In the genomic region with DNA sequence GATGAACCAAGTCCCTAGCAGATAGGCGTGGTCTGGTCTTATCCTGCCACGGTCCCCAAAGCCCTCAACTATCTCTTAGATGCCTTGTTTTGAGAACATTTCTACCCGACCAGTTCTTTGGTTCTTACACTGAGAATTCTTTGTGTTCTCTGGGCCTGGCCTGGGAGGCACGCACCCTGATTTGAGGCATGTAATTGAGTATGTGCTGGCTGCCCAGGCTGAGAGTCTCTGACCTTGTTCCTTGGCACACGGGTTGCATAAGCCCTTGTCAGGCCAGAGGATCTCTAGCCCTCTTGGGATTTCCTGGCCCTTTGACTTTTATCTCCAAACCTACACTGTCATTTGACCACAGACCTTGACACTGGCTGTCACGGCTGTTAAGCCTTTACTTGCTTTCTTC, we compare ENCODE assay signal across 9 mouse cellular contexts. TPM values are rescaled to one million over a fixed set of nuclear protein-coding genes. Genes with fewer than 3 reads are reported as not detected.
DNase-seq lines count a peak whose midpoint lies in the region; ATAC-seq and TF ChIP-seq lines count a peak whose summit lies in the region.
"Had no signal": no experiment of that assay in that cellular context is flagged by ENCODE, and none has a peak within 500 bp of the region (broad histone marks: within the 10 kb centered on the region; RNA-seq: fewer than 3 reads in every experiment).

No protein-coding gene starts in this region.

- TF ChIP-seq EP300 in heart, postnatal 0 days (IDR thresholded peaks at IDR 0.05; ENCODE audit: low read depth): no peak

- H3K27me3 ChIP-seq in heart, postnatal 0 days (ENCODE audit: control insufficient read depth, insufficient read depth, low read length): no peaks in the 10 kb centered on the region
- H3K27me3 ChIP-seq in liver, embryonic 15.5 days: no peaks in the 10 kb centered on the region

- H3K4me2 ChIP-seq in heart, postnatal 0 days (ENCODE audit: low read depth, low read length): no peak overlapping the region; the same call in 1 of the 2 replicates
- peak overlapping the region; percentile 94 for H3K4me2 ChIP-seq in liver, embryonic 15.5 days

- no peak for TF ChIP-seq CTCF in heart, postnatal 0 days (IDR thresholded peaks at IDR 0.05; ENCODE audit: low read depth)

- no peaks in the 10 kb centered on the region for H3K36me3 ChIP-seq in heart, postnatal 0 days (replicated peaks; ENCODE audit: control insufficient read depth, insufficient read depth, low read length)
- H3K36me3 ChIP-seq in liver, embryonic 15.5 days (replicated peaks): no peaks in the 10 kb centered on the region

- H3K9me3 ChIP-seq in heart, postnatal 0 days (replicated peaks; ENCODE audit: control insufficient read depth, low read length): no peaks in the 10 kb centered on the region
- H3K9me3 ChIP-seq in liver, embryonic 15.5 days (replicated peaks): no peaks in the 10 kb centered on the region

- no peak for DNase-seq in heart, postnatal 0 days (ENCODE audit: low spot score)
- no peak for DNase-seq in heart, adult 8-10 months (ENCODE audit: low spot score)
- peak; percentile 79 for DNase-seq in adrenal gland, adult 8-10 months
- DNase-seq in right cerebral cortex, adult 2 months (ENCODE audit: low spot score in 2 of 2): no peak
- DNase-seq in frontal cortex, adult 2 months (ENCODE audit: extremely low spot score in 1 of 2, low spot score in 1 of 2): no peak
- DNase-seq in embryo, embryonic 10 days (ENCODE audit: low spot score): no peak
- DNase-seq: cerebellum, adult 9-11 months had no signal

- 0 out of 2 replicates have a peak overlapping the region, but pooled peaks have one; percentile 22 for H3K27ac ChIP-seq in heart, postnatal 0 days (ENCODE audit: low read depth)
- peak overlapping the region; percentile 100 for H3K27ac ChIP-seq in liver, embryonic 15.5 days (replicated peaks)

- no peak for ATAC-seq in heart, postnatal 0 days (ENCODE audit: insufficient read depth, low read depth)
- ATAC-seq in granulocyte monocyte progenitor cell, adult 5-6 weeks (replicated peaks; ENCODE audit: poor library complexity, severe bottlenecking): peak; percentile 11; the same call in 1 of the 2 replicates
- no peak for ATAC-seq in liver, embryonic 15.5 days (ENCODE audit: insufficient read depth)

- H3K9ac ChIP-seq in heart, postnatal 0 days (replicated peaks; ENCODE audit: low read depth, low read length): peak overlapping the region; percentile 34; the same call in 1 of the 2 replicates
- H3K9ac ChIP-seq in liver, embryonic 15.5 days: peak overlapping the region; percentile 96

- no peak overlapping the region for H3K4me3 ChIP-seq in heart, postnatal 0 days (ENCODE audit: low read depth, low read length)
- H3K4me3 ChIP-seq in liver, embryonic 15.5 days (replicated peaks): peak overlapping the region; percentile 80

- 62% methylated on average over 6 of the region's 6 CpGs for WGBS in heart, postnatal 0 days
- WGBS in liver, embryonic 15.5 days (ENCODE audit: insufficient replicate concordance): 9% methylated on average over 6 of the region's 6 CpGs

- 0 out of 2 replicates have a peak, but pooled peaks cover 2% of the 10 kb centered on the region for H3K4me1 ChIP-seq in heart, postnatal 0 days (ENCODE audit: control insufficient read depth, insufficient read depth)
- H3K4me1 ChIP-seq in liver, embryonic 15.5 days (replicated peaks): peaks cover 68% of the 10 kb centered on the region

RNA-seq across cellular contexts. Expression of gene Parp16, which starts 22.5 kb away (rescaled TPM):
- total RNA-seq in heart, postnatal 0 days (2014; rRNA removed; ENCODE audit: low replicate concordance): 1.8 and 7.7 TPM in 2 replicates
- 5.7 and 5.8 TPM in 2 replicates for polyA plus RNA-seq in heart, postnatal 0 days (2015; fragmentation: Nextera tagmentation; extraction: Ambion mirVana)
- total RNA-seq in heart, adult 8-10 months (2022): 1 to 10 TPM; 3.4 to 4.5 (median 3.7) TPM
- total RNA-seq in adrenal gland, adult 8-10 months (2022): 10 to 100 TPM; 16.2 to 44.2 (median 33.1) TPM
- total RNA-seq in granulocyte monocyte progenitor cell, adult 5-6 weeks (2014; fragmentation: Nextera tagmentation): 2.1 and 8.0 TPM in 2 replicates
- total RNA-seq in granulocyte monocyte progenitor cell, adult 5-6 weeks (2017): 1.4 and 2.2 TPM in 2 replicates
- 9.5 and 10.2 TPM in 2 replicates for polyA plus RNA-seq in liver, embryonic 15.5 days (2015; fragmentation: Nextera tagmentation; extraction: Ambion mirVana)
- 3.9 TPM in 2 replicates for polyA plus RNA-seq in frontal cortex, adult 2 months (2012; rRNA removed)

RNA-seq across cellular contexts. Expression of gene Cilp, which starts 47.3 kb away (rescaled TPM):
- total RNA-seq in heart, postnatal 0 days (2014; rRNA removed; ENCODE audit: low replicate concordance): 0.73 and 0.88 TPM in 2 replicates
- 0.19 and 0.21 TPM in 2 replicates for polyA plus RNA-seq in heart, postnatal 0 days (2015; fragmentation: Nextera tagmentation; extraction: Ambion mirVana)
- 1 to 10 TPM; 1.5 to 2.8 (median 2.4) TPM for total RNA-seq in heart, adult 8-10 months (2022)
- total RNA-seq in adrenal gland, adult 8-10 months (2022): 10 to 100 TPM in 1 of 4 experiments, 1 to 10 TPM in 3; 3.2 to 10.7 (median 6.1) TPM
- total RNA-seq in granulocyte monocyte progenitor cell, adult 5-6 weeks (2014; fragmentation: Nextera tagmentation): not detected in 2 replicates
- not detected in 2 replicates for total RNA-seq in granulocyte monocyte progenitor cell, adult 5-6 weeks (2017)
- polyA plus RNA-seq in liver, embryonic 15.5 days (2015; fragmentation: Nextera tagmentation; extraction: Ambion mirVana): 0.15 and 0.17 TPM in 2 replicates
- 0.08 TPM in 2 replicates for polyA plus RNA-seq in frontal cortex, adult 2 months (2012; rRNA removed)
